Mouse (Mus musculus) left cerebral cortex, postnatal 36 days (tissue): Measurements from ENCODE around the gene Camkmt. TPM values are rescaled to one million over a fixed set of nuclear protein-coding genes. Genes with fewer than 3 reads are reported as not detected.

Experiments
- DNase-seq, 2 experiments: peaks; one replicate each; pipeline ENCODE4 v3.0.0; 2021 to 2022; ENCODE audit warnings: low spot score in 2 of 2, mixed read lengths in 1 of 2
- intact Hi-C: fragments of 180-260 bp; cut with DNase I; formaldehyde crosslinking; loops from one replicate; pipeline ENCODE4 v1.15.1; 2025
- total RNA-seq, 2 experiments: library from RNA; stranded (reverse); gene quantifications; 2 replicates each; pipeline ENCODE4 v1.2.3; 2021

Gene Camkmt
- total RNA-seq, 2 experiments from 2014 or later, result 9.5 to 10.0 TPM

DNA sequence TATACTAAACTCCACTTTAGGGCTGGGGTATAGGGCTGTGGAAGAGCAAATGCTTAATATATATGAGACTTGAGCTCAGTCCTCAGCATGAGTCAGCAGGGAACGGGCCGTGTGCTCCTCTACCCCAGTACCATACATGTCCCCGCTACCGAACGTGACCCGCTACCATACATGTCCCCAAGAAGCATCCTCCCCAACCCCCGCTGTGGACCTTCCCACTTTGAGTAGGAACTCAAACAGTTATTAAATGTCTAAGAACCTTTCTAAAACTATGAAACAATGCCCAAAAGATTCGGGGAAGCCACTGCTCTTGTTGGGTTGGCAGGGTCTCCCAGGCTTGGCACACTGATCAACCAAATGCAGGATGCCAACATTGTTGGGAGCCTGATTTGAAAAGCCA, 390.9 kb downstream of the Camkmt start:
- intact Hi-C loops, result loop anchor here (10.0 kb wide), 1 partner anchor 204 kb away; the partner anchor contains the start of gene Six2
- DNase-seq, result no peak

DNA sequence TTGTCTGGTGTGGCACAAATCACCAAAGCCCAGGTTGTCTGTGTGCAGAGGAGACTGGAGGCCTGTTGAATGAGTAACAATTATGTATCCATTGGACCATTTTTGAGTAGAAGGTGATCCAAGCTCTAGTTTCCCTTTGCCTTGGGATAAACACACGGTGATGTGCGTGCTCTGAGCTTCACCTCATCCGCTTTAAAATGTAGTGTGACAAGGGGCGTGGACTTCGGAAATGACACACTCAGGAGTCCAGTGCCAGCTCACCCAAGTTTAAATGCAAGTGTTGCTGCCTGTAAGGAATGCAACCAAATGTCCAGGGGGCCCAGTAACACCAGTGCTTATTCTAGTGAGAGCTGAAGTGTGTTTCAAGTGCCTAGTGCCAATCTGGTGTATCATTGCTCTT, 392.7 kb downstream of the Camkmt start:
- no peak for DNase-seq
- intact Hi-C loops, result loop anchor here (10.0 kb wide), 1 partner anchor 202 kb away; the partner anchor contains the start of gene Six2

DNA sequence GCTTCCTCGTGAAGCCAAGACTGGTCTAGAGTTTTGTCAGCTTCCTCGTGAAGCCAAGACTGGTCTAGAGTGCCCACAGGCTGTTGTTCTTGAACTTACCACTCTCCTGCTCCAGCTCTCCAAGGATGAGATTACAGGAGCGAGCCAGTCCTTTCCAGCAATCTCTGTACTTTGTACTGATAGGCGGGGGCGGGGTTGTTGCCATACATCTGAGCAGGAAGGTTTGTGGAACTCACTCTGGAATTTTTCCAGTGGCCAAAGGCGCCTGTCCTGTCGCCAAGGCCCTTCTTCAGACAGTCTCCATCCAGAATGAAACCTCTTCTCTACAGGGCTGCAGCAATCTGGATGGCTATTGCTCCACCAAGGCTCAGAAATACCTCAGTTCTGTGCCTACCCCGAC, 393.7 kb downstream of the Camkmt start:
- intact Hi-C loops, result loop anchor here (10.0 kb wide), 1 partner anchor 201 kb away; the partner anchor contains the start of gene Six2
- DNase-seq, result no peak

- DNase-seq, result no peak
- intact Hi-C loops, result loop anchor here (10.0 kb wide), 1 partner anchor 200 kb away; the partner anchor contains the start of gene Six2
Measured at GRCm38 (mm10) chr17:85484526-85484925, 394.2 kb downstream of the Camkmt start.

DNA sequence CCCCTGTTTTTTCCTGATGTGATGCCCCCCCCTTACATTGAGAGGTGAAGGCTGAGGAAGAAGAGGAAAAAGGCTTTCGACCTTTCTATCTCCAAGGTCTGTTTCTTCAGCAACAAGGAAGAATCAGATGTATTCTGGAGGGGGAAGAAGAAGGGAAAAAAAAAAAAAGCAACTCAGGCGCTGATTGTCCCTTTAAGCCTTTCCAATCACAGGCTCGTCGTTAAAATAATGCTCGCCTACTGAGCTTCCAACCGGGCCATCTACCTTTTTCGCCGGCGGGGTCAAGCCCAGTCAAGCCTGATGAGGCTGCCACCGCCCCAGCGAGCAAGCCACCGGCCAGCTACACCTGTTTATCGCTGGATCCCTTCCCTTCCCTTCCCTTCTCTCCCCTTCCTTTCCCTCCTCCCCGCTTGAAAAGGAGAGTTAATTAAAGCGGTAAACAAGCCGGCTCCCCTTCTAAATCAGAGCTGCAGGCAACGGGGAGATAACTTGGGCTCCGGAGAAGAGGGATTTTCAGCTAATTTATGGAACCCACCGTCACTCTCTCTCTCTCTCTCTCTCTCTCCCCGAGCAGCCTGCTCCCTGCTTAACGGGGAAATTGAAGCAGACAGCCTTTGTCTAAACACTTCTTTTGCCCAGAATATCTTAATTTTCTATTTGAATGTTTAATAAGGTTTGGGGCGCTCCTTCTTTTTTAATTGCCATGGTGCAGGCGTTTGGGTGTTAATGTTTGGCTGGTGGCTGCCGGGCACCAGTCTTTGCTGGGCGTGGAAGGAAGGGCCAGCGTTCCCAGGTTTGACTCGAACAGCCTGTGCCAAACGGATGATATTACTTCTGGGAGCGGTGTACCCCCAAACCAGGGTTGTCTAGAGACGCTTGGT, 395.0 kb downstream of the Camkmt start:
- DNase-seq, result no peak
- intact Hi-C loops, result loop anchor here (5.0 to 10.0 kb wide), 2 partner anchors 127 to 199 kb away; partner anchors contain the start of genes Six2 and Six3

DNA sequence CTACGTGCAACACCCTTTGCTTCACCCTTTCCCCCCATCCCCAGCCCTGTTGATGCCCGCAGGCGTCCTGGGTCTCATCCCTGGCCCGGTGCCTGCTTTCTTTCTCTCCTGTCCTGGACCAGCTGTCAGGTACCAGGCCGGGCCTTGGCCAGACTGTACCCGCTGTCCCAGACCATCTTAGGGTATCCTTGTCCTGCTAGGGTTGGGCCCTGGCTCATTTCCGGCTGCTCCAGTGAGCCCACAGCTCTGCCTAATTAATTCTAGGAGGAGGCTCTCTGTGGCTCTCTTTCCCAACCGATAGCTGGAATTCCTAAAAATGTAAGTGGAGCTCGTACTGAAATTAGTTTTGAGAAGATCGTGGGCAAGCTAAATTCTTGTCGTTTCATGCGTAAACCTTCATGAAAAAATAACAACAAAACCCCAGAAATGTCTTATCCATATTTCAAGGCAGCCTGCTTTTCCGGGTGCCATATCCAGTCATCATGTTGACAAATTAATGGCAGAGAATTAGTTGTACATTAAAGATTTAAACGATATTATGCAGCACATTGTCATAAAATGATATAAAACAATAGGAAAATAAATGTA, 395.7 kb downstream of the Camkmt start:
- DNase-seq, result no peak
- intact Hi-C loops, result loop anchor here (5.0 to 10.0 kb wide), 2 partner anchors 126 to 199 kb away; partner anchors contain the start of genes Six2 and Six3

- no peak for DNase-seq
- intact Hi-C loops, result loop anchor here (5.0 to 10.0 kb wide), 2 partner anchors 125 to 198 kb away; partner anchors contain the start of genes Six2 and Six3
Measured at GRCm38 (mm10) chr17:85486585-85487480, 396.5 kb downstream of the Camkmt start.

- no peak for DNase-seq
- intact Hi-C loops, result loop anchor here (5.0 to 10.0 kb wide), 2 partner anchors 125 to 197 kb away; partner anchors contain the start of genes Six2 and Six3
Measured at GRCm38 (mm10) chr17:85487531-85487930, 397.2 kb downstream of the Camkmt start.

DNA sequence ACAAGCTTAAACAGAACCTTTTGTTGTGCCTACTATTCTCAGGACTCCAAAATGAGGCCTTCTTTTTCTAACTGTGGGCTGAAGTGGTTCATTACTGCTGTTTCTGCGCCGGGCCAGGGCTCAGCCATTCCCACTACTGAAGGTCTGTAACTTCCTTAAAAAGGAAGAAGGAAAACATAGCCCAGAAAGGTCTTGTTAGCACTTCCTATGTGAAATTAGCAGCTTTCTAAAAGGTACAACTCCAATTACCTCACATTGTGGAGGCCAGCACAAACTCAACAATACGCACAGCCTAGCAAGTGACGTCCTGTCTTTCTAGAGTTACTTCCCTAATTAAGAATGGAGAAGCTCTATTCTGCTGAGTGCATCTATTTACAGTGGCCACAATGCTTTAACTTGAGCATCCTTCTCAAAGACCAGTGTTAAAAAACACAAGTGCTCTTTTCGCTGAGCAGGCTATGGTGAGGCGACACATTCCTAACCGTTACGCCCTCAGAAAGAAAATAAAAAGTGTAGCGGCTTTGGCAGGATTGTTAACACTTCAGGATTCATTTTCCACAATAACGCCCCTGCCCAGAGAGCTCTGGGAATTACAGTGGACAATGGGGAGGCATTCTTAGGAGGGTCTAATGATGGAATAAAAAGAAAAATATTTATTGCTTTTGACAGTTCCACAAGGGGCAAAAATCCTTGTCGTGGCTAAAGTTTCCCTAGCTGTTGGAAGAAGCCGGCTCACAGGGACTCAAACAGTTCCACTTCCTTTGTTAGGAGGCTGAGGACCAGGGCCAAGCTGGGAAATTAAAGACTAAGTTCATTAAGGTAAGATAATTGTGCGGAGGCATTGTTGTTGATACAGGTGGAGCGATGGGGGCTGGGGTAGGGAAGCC, 398.5 kb downstream of the Camkmt start:
- no peak for DNase-seq
- intact Hi-C loops, result loop anchor here (5.0 to 10.0 kb wide), 2 partner anchors 123 to 196 kb away; partner anchors contain the start of genes Six2 and Six3

DNA sequence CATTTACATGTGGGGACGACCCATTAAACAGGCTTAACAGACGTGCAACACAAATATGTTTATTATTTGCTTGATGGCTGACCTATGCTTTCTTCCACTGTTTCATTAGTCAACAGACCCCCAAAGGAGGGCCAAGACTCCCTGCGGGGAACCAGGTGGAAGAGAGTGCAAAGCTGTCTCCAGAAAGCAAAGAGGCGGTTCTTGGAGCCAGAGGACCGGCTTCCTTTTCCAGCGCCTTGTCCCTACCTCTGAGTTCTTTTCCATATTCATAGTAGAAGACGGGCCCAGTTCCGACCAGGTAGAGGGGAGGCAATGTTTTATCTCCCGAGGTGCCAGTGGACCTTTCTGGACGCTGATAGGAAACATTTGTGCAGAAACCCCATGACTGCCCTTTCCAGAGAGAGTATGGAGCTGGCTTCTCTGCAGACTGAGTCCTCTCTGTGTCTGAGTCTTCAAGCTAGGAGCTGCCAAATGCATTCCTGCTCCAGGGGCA, 399.2 kb downstream of the Camkmt start:
- no peak for DNase-seq
- intact Hi-C loops, result loop anchor here (5.0 to 10.0 kb wide), 2 partner anchors 123 to 195 kb away; partner anchors contain the start of genes Six2 and Six3

GRCm38 (mm10) chr17:85491491-85491890, 401.1 kb downstream of the Camkmt start:
- no peak for DNase-seq
- intact Hi-C loops, result no loop called here

DNA sequence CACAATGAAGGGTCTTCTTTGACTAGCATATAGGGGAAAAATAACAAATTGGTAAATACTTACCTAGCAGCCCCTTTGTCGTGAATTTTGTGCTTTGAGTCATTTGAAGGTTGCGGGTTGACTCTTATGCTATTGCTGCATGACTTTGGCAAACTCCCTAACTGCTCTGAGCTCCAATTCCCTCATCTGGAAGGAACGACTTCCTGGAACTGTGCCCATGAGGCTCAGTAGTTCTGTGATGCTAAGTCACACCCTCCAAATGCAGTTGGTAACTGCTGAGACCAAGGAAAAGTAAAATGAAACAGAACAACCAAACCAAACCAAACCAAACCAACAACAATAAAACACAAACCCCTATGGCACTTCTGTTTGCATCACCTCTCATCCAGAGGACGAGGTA, 403.2 kb downstream of the Camkmt start:
- intact Hi-C loops, result no loop called here
- DNase-seq, result no peak

GRCm38 (mm10) chr17:85495012-85495754, 404.8 kb downstream of the Camkmt start:
- intact Hi-C loops, result no loop called here

GRCm38 (mm10) chr17:85495871-85496270, 405.5 kb downstream of the Camkmt start:
- DNase-seq, result no peak
- intact Hi-C loops, result no loop called here

More at GRCm38 (mm10) chr17:85495012-85495754, 404.8 kb downstream of the Camkmt start:
- no peak for DNase-seq

DNA sequence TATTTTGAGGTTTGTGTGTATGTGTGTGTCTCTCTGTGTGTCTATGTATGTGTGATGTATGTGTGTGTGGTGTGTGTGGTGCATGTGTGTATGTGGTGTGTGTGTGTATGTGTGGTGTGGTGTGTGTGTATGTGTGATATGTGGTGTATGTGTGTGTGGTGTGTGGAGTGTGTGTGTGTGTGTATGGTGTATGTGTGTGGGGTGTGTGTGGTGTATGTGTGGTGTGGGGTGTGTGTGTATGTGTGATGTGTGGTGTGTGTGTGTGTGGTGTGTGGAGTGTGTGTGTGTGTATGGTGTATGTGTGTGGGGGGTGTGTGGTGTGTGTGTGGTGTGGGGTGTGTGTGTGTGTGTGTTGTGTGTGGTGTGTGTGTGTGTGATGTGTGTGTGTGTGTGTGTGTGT, 414.5 kb downstream of the Camkmt start:
- DNase-seq, result no peak
- intact Hi-C loops, result no loop called here

DNA sequence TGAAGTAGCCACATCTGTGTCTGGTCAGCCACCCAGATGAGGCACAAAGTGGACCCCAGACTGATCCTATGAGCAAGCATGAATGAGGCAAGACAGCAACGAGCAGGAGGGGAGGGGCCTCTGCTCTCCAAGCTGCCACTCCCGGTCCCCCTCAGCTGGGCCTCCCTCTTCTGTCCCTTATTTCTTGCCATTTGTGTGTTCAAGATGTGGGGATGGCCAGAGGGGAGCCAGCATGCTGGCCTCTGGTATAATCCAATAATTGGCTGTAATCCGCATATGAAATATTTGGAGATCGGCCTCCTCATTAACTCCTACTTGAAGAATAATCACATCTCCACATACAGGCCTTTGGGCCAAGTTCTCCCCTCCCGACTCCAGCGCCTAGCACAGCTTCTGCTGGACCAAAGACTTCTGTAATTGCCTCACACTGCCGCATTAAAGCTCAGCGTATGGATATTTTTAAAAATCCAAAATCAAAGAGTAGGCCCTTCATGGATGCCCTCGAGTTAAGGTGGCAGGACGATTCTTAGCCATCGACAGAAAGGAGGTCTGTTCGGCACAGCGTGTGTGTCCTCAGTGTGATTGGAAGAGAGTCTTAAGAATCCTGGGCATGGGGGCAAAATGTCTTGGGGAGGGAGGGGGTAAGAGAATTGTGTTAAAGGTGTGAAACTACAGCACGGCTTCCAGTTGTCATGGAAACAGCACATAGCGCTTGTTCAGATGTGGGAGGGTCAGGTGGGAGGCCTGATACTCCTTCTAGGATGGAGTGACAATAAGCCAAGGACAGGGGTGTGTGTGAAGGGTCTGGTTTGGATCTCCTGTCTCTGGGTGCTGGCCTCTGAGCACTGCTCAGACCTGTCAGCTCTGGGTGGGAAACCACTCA, 416.1 kb downstream of the Camkmt start:
- DNase-seq, result no peak
- intact Hi-C loops, result no loop called here

DNA sequence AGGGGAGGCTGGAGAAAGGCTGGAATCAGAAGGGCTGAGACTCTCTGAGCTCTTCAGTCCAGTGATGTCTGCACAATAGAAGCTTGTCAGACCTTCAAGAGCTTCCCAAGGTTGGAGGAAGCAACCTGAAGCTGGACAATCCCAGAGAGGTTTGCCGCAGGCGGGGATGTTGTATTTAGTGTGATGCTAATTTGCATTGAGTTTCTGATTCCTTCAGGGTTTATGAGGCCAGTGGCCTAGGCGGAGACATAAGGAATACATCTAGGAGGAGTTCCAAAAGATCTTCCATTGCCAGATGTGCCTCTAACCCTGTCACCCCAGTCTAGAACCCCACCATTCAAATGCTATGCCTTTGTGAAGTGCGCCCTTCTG, 416.7 kb downstream of the Camkmt start:
- no peak for DNase-seq
- intact Hi-C loops, result no loop called here
